14 mouse cellular contexts compared by ENCODE assay signal in genomic region chr4:109815161-109815560, GRCm38 (mm10).
"Had no signal": no experiment of that assay in that cellular context is flagged by ENCODE, and none has a peak within 500 bp of the region (broad histone marks: within the 10 kb centered on the region; RNA-seq: fewer than 3 reads in every experiment).

No protein-coding gene starts in this region.

- H3K36me3 ChIP-seq: liver, embryonic 13.5 days; stomach, embryonic 15.5 days had no signal

- H3K27me3 ChIP-seq: liver, embryonic 13.5 days; stomach, embryonic 15.5 days had no signal

- H3K9ac ChIP-seq: liver, embryonic 13.5 days; stomach, embryonic 15.5 days had no signal

- H3K4me1 ChIP-seq: stomach, embryonic 15.5 days had no signal

- H3K9me3 ChIP-seq: liver, embryonic 13.5 days; stomach, embryonic 15.5 days had no signal

- H3K4me3 ChIP-seq: left cerebral cortex, adult 2 months; liver, embryonic 13.5 days; stomach, embryonic 15.5 days had no signal

- H3K4me2 ChIP-seq: liver, embryonic 13.5 days; midbrain, embryonic 11.5 days; stomach, embryonic 15.5 days had no signal

- DNase-seq: kidney, postnatal 10 days; kidney, postnatal 36 days; layer of hippocampus, postnatal 36 days; liver, embryonic 13.5 days; lung, adult 2 months; lung, postnatal 14 days; lung, postnatal 4 days; midbrain, embryonic 14.5 days; right cerebral cortex, postnatal 25 days; spleen, adult 18-20 months; thymus, postnatal 25 days had no signal

- H3K27ac ChIP-seq: left cerebral cortex, adult 2 months; liver, embryonic 13.5 days; stomach, embryonic 15.5 days had no signal
